Comparison of ENCODE assay signal across 8 mouse cellular contexts in genomic region chr7:135716445-135716877, GRCm38 (mm10). TPM values are rescaled to one million over a fixed set of nuclear protein-coding genes. Genes with fewer than 3 reads are reported as not detected.
DNase-seq lines count a peak whose midpoint lies in the region; ATAC-seq and TF ChIP-seq lines count a peak whose summit lies in the region.

No protein-coding gene starts in this region.

- peaks cover 10 to 25% of the 10 kb centered on the region in 2 experiments for H3K36me3 ChIP-seq in MEL (ENCODE audit: control insufficient read depth in 1 of 2, insufficient read depth in 2 of 2, low read length in 2 of 2)
- no peaks in the 10 kb centered on the region for H3K36me3 ChIP-seq in forebrain, embryonic 16.5 days (ENCODE audit: control insufficient read depth, insufficient read depth)
- H3K36me3 ChIP-seq in neural tube, embryonic 15.5 days = no peaks in the 10 kb centered on the region

- peak overlapping the region; percentile 78 for H3K9ac ChIP-seq in MEL (ENCODE audit: control insufficient read depth, low read depth, low read length, poor library complexity, severe bottlenecking)
- peak overlapping the region; percentile 70 for H3K9ac ChIP-seq in forebrain, embryonic 16.5 days (replicated peaks; ENCODE audit: low read depth, low read length)
- H3K9ac ChIP-seq in neural tube, embryonic 15.5 days (replicated peaks) = peak overlapping the region; percentile 37

- ATAC-seq in forebrain, embryonic 16.5 days = peak; percentile 96
- ATAC-seq in neural tube, embryonic 15.5 days (ENCODE audit: low FRiP score) = peak; percentile 97

- H3K27ac ChIP-seq in MEL (ENCODE audit: control insufficient read depth, low read depth, low read length) = peak overlapping the region; percentile 71
- H3K27ac ChIP-seq in forebrain, embryonic 16.5 days (ENCODE audit: low read length) = no peak overlapping the region
- no peak overlapping the region for H3K27ac ChIP-seq in neural tube, embryonic 15.5 days (replicated peaks)

- no peaks in the 10 kb centered on the region for H3K9me3 ChIP-seq in MEL (replicated peaks; ENCODE audit: insufficient read depth, low read length)
- H3K9me3 ChIP-seq in forebrain, embryonic 16.5 days (ENCODE audit: control insufficient read depth, low read length) = no peaks in the 10 kb centered on the region
- H3K9me3 ChIP-seq in neural tube, embryonic 15.5 days (replicated peaks) = no peaks in the 10 kb centered on the region

- peak in 1 of 2 experiments; percentile 35; a peak in 1 of 4 replicates for TF ChIP-seq EP300 in MEL (IDR thresholded peaks at IDR 0.05; ENCODE audit: low read depth in 1 of 2, low read length in 2 of 2)

- no peak for TF ChIP-seq CTCF in MEL (IDR thresholded peaks at IDR 0.05 in 2 of 3, conservative IDR thresholded peaks at IDR 0.05 in 1 of 3; ENCODE audit: control insufficient read depth in 1 of 3, insufficient read depth in 1 of 3, low read depth in 2 of 3, low read length in 3 of 3, poor library complexity in 1 of 3, severe bottlenecking in 1 of 3)
- TF ChIP-seq CTCF in lung, adult 2 months (IDR thresholded peaks at IDR 0.05; ENCODE audit: insufficient read depth, low read length) = no peak

- peak in 1 of 2 experiments; percentile 80; a peak in 2 of 4 replicates for TF ChIP-seq POLR2A in MEL (IDR thresholded peaks at IDR 0.05; ENCODE audit: control insufficient read depth in 1 of 2, insufficient read depth in 1 of 2, low read depth in 1 of 2, low read length in 2 of 2, poor library complexity in 1 of 2)
- TF ChIP-seq POLR2A in lung, adult 2 months (IDR thresholded peaks at IDR 0.05; ENCODE audit: borderline replicate concordance, extremely low read depth, low read depth, low read length) = peak; percentile 42; the same call in 1 of the 2 replicates

- WGBS in forebrain, embryonic 16.5 days = 1% methylated on average over 23 of the region's 28 CpGs
- WGBS in lung, adult 2 months = under 1% methylated on average over 27 of the region's 28 CpGs
- WGBS in neural tube, embryonic 15.5 days = 0% methylated on average over 25 of the region's 28 CpGs

- no peak for TF ChIP-seq RAD21 in MEL (IDR thresholded peaks at IDR 0.05; ENCODE audit: low read depth, low read length)

- peak; percentile 96 for DNase-seq in MEL (ENCODE audit: low read depth, low spot score)
- peak; percentile 55 to 59 for DNase-seq in cerebellum, adult 18-20 months
- peak; percentile 84 for DNase-seq in heart, postnatal 36 days
- peak; percentile 57 to 69 for DNase-seq in layer of hippocampus, adult 18-20 months (ENCODE audit: low spot score in 2 of 2)
- DNase-seq in lung, adult 2 months = peak; percentile 85
- DNase-seq in testis, postnatal 10 days (ENCODE audit: low spot score) = peak; percentile 91

- H3K4me1 ChIP-seq in MEL (ENCODE audit: control insufficient read depth in 1 of 2, insufficient read depth in 2 of 2, low read length in 2 of 2) = peaks cover 6 to 12% of the 10 kb centered on the region in 2 experiments
- peaks cover 16% of the 10 kb centered on the region for H3K4me1 ChIP-seq in forebrain, embryonic 16.5 days (replicated peaks; ENCODE audit: control insufficient read depth, insufficient read depth, low read length)
- H3K4me1 ChIP-seq in lung, adult 2 months (ENCODE audit: control insufficient read depth, insufficient read depth, low read length) = no peaks in the 10 kb centered on the region
- H3K4me1 ChIP-seq in neural tube, embryonic 15.5 days = peaks cover 13% of the 10 kb centered on the region

- intact Hi-C loops in heart, postnatal 36 days (cut with DNase I) = no loop called here

- no peaks in the 10 kb centered on the region for H3K27me3 ChIP-seq in MEL (ENCODE audit: control insufficient read depth in 1 of 2, insufficient read depth in 2 of 2, low read length in 2 of 2)
- no peaks in the 10 kb centered on the region for H3K27me3 ChIP-seq in forebrain, embryonic 16.5 days (replicated peaks; ENCODE audit: control insufficient read depth, insufficient read depth, low read length)
- H3K27me3 ChIP-seq in neural tube, embryonic 15.5 days (replicated peaks) = 0 out of 2 replicates have a peak, but pooled peaks cover 6% of the 10 kb centered on the region

- peak overlapping the region; percentile 56 to 60 for H3K4me3 ChIP-seq in MEL (ENCODE audit: control insufficient read depth in 1 of 2, insufficient read depth in 1 of 2, low read depth in 2 of 2, low read length in 2 of 2)
- H3K4me3 ChIP-seq in forebrain, embryonic 16.5 days (replicated peaks; ENCODE audit: low read length) = peak overlapping the region; percentile 90
- peak overlapping the region; percentile 74 for H3K4me3 ChIP-seq in lung, adult 2 months (replicated peaks; ENCODE audit: extremely low read depth, low read depth, low read length)
- H3K4me3 ChIP-seq in neural tube, embryonic 15.5 days (replicated peaks) = peak overlapping the region; percentile 76

- peak overlapping the region; percentile 96 for H3K4me2 ChIP-seq in forebrain, embryonic 16.5 days (ENCODE audit: low read length)
- H3K4me2 ChIP-seq in neural tube, embryonic 15.5 days = peak overlapping the region; percentile 99

- H3K79me2 ChIP-seq in MEL (ENCODE audit: control insufficient read depth, insufficient read depth, low read length, poor library complexity) = peaks cover 44% of the 10 kb centered on the region

TF ChIP-seq in MEL, 35 proteins besides CTCF, POLR2A, EP300 and RAD21:
- TF ChIP-seq MYB (IDR thresholded peaks at IDR 0.05; ENCODE audit: low read depth, low read length) (no peak), NRF1 (IDR thresholded peaks at IDR 0.05; ENCODE audit: insufficient read depth, low read depth, low read length, poor library complexity, severe bottlenecking) (no peak), ZNF384 (IDR thresholded peaks at IDR 0.05; ENCODE audit: low read depth, low read length) (no peak), ZMIZ1 (IDR thresholded peaks at IDR 0.05; ENCODE audit: low read depth, low read length) (peak; percentile 88), MYC (IDR thresholded peaks at IDR 0.05; ENCODE audit: low read depth, low read length) (no peak), GABPA (IDR thresholded peaks at IDR 0.05; ENCODE audit: low read depth, low read length) (no peak), TCF12 (IDR thresholded peaks at IDR 0.05; ENCODE audit: low read depth, low read length) (peak; percentile 38; the same call in 1 of the 2 replicates), GATA1 (IDR thresholded peaks at IDR 0.05; ENCODE audit: low read depth, low read length) (peak; percentile 31), POLR2AphosphoS5 (IDR thresholded peaks at IDR 0.05; ENCODE audit: borderline replicate concordance, low read depth, low read length) (no peak), HCFC1 (IDR thresholded peaks at IDR 0.05; ENCODE audit: low read depth, low read length) (no peak), ZC3H11A (IDR thresholded peaks at IDR 0.05; ENCODE audit: low read depth, low read length) (no peak), MAFK (IDR thresholded peaks at IDR 0.05; ENCODE audit: borderline replicate concordance, low read depth, low read length) (peak; percentile 89), NELFE (IDR thresholded peaks at IDR 0.05; ENCODE audit: low read depth, low read length) (peak; percentile 57; the same call in 1 of the 2 replicates), USF1 (IDR thresholded peaks at IDR 0.05; ENCODE audit: low read depth, low read length) (no peak), USF2 (IDR thresholded peaks at IDR 0.05; ENCODE audit: borderline replicate concordance in 1 of 2, insufficient read depth in 1 of 2, low read depth in 1 of 2, low read length in 2 of 2) (no peak), CHD2 (IDR thresholded peaks at IDR 0.05; ENCODE audit: low read length) (no peak), JUND (IDR thresholded peaks at IDR 0.05; ENCODE audit: low read depth, low read length) (no peak), RCOR1 (IDR thresholded peaks at IDR 0.05; ENCODE audit: low read depth, low read length) (no peak), TAL1 (IDR thresholded peaks at IDR 0.05; ENCODE audit: low read length) (no peak), TBP (IDR thresholded peaks at IDR 0.05; ENCODE audit: low read depth, low read length) (peak; percentile 84), BHLHE40 (IDR thresholded peaks at IDR 0.05; ENCODE audit: borderline replicate concordance, low read depth, low read length) (no peak), ELF1 (IDR thresholded peaks at IDR 0.05; ENCODE audit: low read depth, low read length) (peak; percentile 61; the same call in 1 of the 2 replicates), KAT2A (conservative IDR thresholded peaks at IDR 0.05; ENCODE audit: low read depth, low read length) (no peak; the same call in 1 of the 2 replicates), MXI1 (IDR thresholded peaks at IDR 0.05; ENCODE audit: low read depth, low read length) (no peak), SIN3A (IDR thresholded peaks at IDR 0.05; ENCODE audit: low read length) (peak; percentile 43), ZKSCAN1 (IDR thresholded peaks at IDR 0.05; ENCODE audit: low read depth, low read length) (no peak), E2F4 (IDR thresholded peaks at IDR 0.05; ENCODE audit: borderline replicate concordance, low read depth, low read length) (peak; percentile 85; the same call in 1 of the 2 replicates), MAZ (IDR thresholded peaks at IDR 0.05; ENCODE audit: low read depth, low read length) (peak; percentile 82; the same call in 1 of the 2 replicates), SMC3 (IDR thresholded peaks at IDR 0.05; ENCODE audit: low read depth, low read length) (no peak), POLR2AphosphoS2 (IDR thresholded peaks at IDR 0.05; ENCODE audit: low read length) (peak; percentile 48; the same call in 1 of the 2 replicates), MEF2A (IDR thresholded peaks at IDR 0.05; ENCODE audit: extremely low read depth, insufficient replicate concordance, low read depth, low read length, poor library complexity, severe bottlenecking) (no peak), CHD1 (IDR thresholded peaks at IDR 0.05; ENCODE audit: low read depth, low read length) (no peak), UBTF (IDR thresholded peaks at IDR 0.05; ENCODE audit: borderline replicate concordance, insufficient read depth, low read depth, low read length) (no peak), ETS1 (IDR thresholded peaks at IDR 0.05; ENCODE audit: low read depth, low read length) (no peak), MAX (IDR thresholded peaks at IDR 0.05; ENCODE audit: low read length) (no peak)

RNA-seq across cellular contexts. Expression of gene Mki67, which starts 0.3 kb away (rescaled TPM):
- total RNA-seq in MEL (2012; rRNA removed) = 88.6 and 132 TPM in 2 replicates
- 100 to 1,000 TPM; 271 to 401 TPM for polyA plus RNA-seq in MEL (2012; ENCODE audit: insufficient read depth in 1 of 2, insufficient read length in 2 of 2, low read depth in 1 of 2, low replicate concordance in 2 of 2, missing spikeins in 1 of 2)
- polyA plus RNA-seq in forebrain, embryonic 16.5 days (2015; fragmentation: Nextera tagmentation; extraction: Ambion mirVana) = 14.8 and 19.6 TPM in 2 replicates
- total RNA-seq in heart, postnatal 36 days (2021) = 1 to 10 TPM; 2.7 to 3.2 TPM
- under 1 TPM; 0.20 to 0.23 TPM for total RNA-seq in layer of hippocampus, adult 18-20 months (2021)
- polyA plus RNA-seq in lung, adult 2 months (2012; rRNA removed) = 0.32 and 0.73 TPM in 2 replicates
- 3.9 and 11.6 TPM in 2 replicates for polyA plus RNA-seq in neural tube, embryonic 15.5 days (2015; fragmentation: Nextera tagmentation; extraction: Ambion mirVana)

Comparison
In these comparisons a context has a peak if more than half of its experiments do, and no peak if none do; other contexts are left out.
1. RNA of gene Mki67, which starts 0.3 kb away (polyA plus RNA-seq): 271 to 401 TPM in MEL; 14.8 to 19.6 TPM in forebrain, embryonic 16.5 days, 3.9 to 11.6 TPM in neural tube, embryonic 15.5 days and 0.32 to 0.73 TPM in lung, adult 2 months; every median in the first group is over 10 times any median in the second.
2. Peak in every context shown above with its lines, with median percentiles within 50 percentile points of each other: DNase-seq, H3K4me3 ChIP-seq and H3K9ac ChIP-seq.